Mouse (Mus musculus) left cerebral cortex, postnatal 25 days (tissue): ENCODE results near the gene Ercc6. TPM values are rescaled to one million over a fixed set of nuclear protein-coding genes. Genes with fewer than 3 reads are reported as not detected.

Experiments used
- DNase-seq, 2 experiments: peaks; one replicate each; pipeline ENCODE4 v3.0.0; 2022; ENCODE audit warnings: low spot score in 2 of 2, mixed read lengths in 1 of 2
- intact Hi-C: fragments of 180-260 bp; cut with DNase I; formaldehyde crosslinking; loops from one replicate; pipeline ENCODE4 v1.15.1; 2025
- total RNA-seq, 2 experiments: library from RNA; stranded (reverse); gene quantifications; 2 replicates each; pipeline ENCODE4 v1.2.3; 2021

Ercc6 gene
- 10 to 100 TPM; 20.1 to 23.4 TPM for total RNA-seq

DNA sequence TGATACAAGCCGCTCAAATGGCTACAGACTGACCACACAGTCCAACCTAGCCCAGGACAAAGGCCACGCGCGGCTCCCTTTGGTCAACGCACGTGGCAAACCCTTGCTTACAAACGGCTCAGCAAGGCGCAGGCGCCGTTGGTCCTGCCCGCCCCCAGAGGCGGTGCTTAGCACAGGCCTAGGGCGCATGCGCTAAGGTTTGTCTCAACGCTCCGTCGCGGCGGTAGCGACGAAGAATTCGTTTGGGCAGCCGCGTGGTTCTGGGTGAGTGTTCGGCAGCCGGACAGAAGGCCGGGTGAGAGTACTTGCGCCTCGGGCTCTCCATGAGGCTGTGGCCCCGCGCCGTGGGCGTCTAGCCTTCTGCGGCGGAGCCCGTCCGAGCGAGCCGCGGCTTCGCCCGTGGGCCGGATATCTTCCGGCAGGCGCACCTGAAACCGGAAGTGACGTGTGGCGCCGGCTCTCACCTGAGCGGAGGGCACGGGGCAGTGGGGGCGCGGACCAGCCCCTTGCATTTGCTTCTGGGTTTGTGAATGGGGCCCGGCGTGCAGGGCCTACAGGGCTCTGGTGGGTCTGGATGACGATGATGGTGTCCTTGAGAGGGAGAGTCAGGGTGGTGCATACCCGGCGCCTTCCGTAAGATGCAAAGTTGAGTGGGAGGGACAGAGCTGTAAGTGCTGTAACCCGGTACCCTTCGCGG lies at the start of gene Ercc6:
Gene Ercc6 (plus strand): TSS at position 186 of the 697 bp plus-strand sequence.
- peak; percentile 93 to 95 for DNase-seq

DNA sequence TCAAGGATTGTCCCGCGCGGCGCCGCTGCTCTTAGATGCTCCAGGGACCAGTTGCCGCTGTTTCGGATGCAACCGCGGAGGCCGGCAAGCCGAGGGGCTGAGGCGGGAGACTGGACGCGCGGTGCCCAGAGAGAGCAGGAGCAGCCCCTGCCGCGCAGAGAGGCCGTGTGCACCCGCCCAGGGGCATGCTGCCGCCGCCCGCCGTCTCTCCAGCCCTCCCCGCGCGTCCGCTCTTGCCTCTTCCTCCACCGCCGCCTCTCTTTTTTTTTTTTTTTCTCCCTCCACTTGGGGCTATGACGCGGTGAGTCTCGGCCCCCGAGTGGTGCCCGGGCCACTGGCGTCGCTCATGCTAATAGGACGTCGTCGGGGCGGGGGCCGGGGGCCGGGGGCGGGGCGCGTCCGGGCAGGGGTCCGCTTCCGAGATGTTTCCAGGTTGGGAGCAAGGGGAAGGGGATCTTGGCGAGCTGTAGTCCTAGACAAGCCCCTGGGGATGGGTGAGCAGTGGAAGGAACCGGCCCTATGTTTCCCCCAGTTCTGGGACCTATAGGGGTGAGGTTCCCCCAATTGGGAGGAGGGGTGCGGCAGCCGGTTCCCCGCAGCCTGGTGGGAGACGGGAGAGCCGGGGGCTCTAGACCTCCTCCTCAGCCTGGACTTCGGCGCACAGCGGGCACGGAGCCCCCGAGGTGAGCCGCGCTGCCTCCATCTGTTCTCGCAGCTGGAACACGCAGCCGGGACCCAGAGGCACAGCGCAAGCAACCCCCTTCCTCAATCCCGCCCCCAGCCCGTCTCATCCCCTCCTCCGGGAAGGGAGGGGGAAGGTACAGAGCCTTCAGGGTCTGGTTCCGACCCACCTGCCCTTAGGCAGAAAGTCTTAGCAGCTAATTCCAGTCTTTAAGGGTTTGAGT lies 48.5 kb upstream of the Ercc6 start, which contains the start of gene Slc18a3:
Gene Slc18a3 (minus strand): TSS at position 250 of the 905 bp plus-strand sequence.
- intact Hi-C loops, result no loop called here
- DNase-seq, result no peak

More for the DNA sequence above, at the start of gene Ercc6:
- intact Hi-C loops, result no loop called here

DNA sequence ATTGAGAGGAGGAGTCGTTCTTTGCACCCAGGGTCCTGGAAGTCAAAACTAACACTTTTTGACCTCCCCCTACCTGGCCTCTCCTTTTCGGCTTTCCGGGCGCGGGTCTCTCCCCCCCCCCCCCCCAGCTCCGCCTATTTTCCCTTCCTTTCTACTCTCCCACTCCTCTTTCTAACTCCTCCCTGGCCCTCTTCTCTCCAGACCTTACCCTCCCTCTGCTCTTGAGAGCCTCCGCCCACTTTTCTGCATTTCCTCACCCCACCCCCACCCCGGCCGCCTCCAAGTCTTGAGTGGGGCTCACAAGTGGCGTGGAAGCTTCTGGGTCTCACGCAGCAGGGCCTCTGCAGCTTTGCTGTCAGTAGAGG lies 47.8 kb upstream of the Ercc6 start:
- DNase-seq, result no peak
- intact Hi-C loops, result no loop called here

DNA sequence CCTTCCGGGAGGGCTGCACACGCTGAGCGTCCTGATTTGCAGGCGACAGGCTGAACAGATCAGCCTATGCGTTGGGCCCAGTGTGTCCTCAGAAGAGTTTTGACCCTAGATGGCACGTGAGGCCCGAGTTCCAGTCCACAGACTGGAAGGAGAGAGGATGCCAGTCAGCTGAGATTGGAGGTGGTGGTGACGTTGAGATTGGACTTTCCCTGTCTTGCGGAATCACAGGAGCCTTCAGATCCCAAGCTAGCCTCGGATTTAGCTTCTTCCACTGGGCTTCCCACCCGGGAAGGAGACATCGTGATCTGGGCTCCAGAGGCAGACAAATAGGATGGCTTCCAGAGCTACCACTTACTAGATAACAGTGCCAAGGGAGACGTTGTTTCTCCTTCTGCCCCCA lies 47.4 kb upstream of the Ercc6 start, which contains the start of gene Chat:
Gene Chat (minus strand): TSS at position 101 of the 400 bp plus-strand sequence.
- DNase-seq, result no peak
- intact Hi-C loops, result no loop called here

DNA sequence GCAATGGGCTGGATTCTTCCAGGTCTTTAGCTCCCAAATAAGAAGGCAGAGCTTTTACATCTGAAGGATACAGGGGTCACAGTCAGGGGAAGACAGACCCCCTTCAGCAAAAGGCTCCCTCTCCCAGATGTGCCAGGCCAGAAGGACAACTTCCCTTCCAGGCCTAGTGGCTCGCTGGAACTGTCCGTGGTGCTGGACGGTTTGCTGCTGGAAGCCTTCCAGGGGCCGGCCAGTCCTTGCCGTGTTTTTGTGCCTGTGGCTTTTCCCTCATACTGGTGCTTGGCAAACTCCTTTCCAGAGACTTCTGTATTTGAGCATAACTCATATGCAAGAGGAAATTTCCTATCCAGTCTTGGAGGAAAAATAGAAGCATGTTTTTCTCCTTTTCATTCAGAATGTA lies 45.7 kb upstream of the Ercc6 start:
- no peak for DNase-seq
- intact Hi-C loops, result no loop called here

DNA sequence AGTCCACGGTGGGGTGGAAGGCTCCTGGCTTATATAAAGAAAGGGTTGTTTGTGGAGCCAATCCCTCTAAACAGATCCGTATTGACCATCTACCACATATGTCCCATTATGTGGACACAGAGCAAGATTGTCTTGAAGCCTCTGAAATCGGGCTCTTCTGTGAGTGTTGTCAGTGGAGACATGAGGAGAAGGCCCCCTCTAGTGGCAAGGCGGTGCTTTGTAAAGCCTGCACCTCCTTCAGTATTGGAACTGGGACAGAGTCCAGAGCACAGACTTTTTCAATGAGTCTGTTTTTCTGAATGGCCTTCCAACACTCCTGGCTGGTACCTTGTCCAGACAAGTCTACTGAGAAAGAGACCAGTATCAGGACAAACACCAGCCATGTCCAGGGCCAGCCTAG lies 40.3 kb upstream of the Ercc6 start:
- intact Hi-C loops, result loop anchor here (2.0 to 5.0 kb wide), 2 partner anchors 161 to 244 kb away; no protein-coding TSS in a partner anchor
- DNase-seq, result peak; percentile 63 to 83

DNA sequence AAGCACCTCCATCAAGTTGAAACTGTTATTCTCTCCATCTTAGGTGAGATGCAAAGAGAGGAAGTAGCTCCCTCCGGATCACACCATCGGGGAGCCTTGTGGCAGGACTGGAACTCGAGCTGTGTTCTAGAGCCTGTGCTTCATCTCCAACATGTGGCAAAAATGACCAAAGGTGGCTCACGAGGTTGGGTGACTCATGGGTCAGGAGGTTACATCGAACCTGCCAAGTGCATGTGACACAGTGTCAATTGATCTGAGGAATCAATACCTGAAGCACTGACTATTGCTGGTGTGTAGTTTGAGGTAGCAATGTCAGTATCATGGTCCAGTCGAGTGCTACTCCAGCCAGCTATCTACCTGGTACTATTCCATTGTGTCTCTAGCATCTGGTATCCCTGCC lies 36.8 kb upstream of the Ercc6 start:
- intact Hi-C loops, result no loop called here
- no peak for DNase-seq

GRCm38 (mm10) chr14:32477581-32477980 lies 35.7 kb upstream of the Ercc6 start:
- intact Hi-C loops, result no loop called here
- no peak for DNase-seq

DNA sequence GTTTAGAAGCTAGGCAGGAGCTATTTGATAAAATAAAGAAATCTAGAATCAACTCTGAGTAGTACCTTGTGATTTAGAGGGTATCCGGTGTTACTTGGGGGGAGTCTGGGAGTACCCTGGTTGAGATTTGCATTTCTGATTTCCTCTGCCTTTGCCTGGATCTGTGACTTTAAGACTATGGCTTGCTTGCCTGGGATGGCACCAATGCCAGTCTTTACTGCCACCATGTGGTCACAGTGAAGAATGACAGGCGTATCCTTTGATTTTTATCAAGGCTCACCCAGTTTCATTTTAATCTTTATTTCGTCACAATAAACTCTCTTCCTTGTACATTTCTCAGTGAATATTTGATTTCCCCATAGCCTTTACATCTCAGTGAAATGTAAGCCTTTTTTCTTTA lies 31.3 kb upstream of the Ercc6 start:
- intact Hi-C loops, result loop anchor here (2.0 kb wide), 1 partner anchor 253 kb away; no protein-coding TSS in a partner anchor
- DNase-seq, result no peak

DNA sequence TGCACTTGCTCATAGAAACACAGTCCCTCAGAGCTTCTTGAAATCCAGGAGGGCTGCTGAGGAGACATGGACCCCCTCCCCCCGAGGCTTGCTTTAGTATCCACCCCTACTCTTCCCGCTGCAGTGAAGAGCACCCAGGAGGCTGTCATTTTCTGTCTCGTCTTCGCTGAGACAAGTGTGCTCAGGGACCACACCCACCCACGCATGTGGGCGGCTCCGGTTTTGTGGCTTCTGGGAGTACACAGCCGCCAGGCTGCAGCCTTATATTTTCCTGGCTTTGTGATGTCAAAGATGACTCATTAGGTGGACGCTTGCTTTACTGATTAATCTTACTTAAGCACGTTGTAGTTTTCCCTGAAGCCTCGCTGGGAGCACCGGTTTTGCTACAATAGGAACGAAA lies 20.8 kb upstream of the Ercc6 start:
- intact Hi-C loops, result no loop called here

DNA sequence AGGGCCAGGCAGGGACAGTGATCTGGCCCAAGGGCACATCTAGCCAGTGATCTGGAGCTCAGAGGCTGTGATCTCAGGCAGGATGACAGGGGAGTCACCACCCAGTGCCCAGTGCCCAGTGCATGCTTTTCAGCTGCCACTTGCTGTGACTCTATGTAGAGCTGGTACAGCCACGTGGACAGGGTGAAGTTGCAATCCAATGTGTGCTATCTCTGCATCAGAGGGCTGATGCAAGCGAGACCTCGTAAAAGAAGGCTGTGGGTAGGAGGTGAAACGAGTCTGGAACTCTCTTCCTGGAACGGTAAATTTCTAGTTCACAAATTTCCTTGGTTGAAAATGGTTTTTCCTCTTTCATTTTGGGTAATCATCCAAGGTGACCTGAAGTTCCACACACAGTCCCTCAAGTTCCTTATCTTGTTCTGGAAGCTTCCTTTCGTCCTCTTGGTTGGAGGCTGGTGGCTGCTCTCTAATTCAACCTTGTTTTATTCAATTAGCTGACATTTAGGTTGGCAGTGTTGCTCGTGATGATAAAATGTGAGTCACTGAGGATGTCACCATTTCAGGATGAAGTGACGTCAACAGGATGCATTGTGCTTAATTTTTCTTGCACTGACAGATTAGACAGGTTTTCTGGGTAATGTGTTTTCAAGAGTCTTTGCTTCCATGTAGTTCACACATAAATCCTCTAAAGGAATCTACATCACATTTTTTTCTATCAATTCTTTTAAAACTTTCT lies 17.0 kb upstream of the Ercc6 start:
- no peak for DNase-seq
- intact Hi-C loops, result no loop called here

More for the DNA sequence above, 20.8 kb upstream of the Ercc6 start:
- DNase-seq, result peak; percentile 29 to 68

- no peak for DNase-seq
- intact Hi-C loops, result no loop called here
Measured at GRCm38 (mm10) chr14:32501303-32501702, 12.0 kb upstream of the Ercc6 start.

DNA sequence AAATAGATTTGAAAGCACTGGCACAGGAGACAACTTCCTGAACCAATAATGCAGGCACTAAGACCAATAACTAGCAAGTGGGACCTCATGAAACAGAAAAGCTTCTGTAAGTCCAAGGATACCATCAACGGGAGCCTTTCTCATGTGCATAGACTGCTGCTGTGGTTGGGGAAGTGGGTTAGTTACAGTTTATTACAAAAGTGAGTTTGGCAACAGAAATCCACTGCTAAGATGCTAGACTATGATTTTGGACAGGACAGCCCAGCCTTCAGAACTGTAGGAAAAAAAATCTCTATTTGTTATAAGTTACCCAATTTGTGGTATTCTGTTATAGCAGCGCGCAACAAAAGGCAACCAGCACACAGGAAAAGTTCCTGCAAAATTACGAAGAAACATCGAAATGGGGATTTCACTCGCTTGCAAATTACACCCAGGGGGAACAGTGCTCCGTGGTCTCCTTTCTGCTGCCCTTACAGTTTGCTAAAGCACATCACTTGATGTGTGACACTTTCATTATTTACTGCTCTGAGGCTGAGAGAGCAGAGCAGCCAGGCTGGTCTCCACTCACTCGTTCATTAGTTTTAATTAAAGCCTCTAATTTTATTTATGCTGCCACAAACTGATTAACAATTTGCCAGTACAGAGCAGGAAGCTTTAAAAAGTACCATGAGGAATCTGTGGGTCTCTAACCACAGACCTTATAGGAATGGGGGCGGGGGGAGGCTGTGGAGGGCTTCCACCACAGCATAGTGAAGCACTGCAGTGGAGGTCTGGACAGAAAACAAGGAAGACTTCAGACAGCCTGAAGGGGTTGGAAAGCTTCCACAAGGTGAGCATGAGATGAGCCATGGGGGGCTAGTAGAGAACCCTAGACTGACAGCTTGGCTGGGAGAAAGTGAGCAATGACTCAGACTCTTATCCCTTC lies 10.3 kb upstream of the Ercc6 start:
- intact Hi-C loops, result no loop called here

GRCm38 (mm10) chr14:32503897-32504296 lies 9.4 kb upstream of the Ercc6 start:
- no peak for DNase-seq
- intact Hi-C loops, result no loop called here

More for the DNA sequence above, 10.3 kb upstream of the Ercc6 start:
- no peak for DNase-seq

- intact Hi-C loops, result no loop called here
- DNase-seq, result no peak
Measured at GRCm38 (mm10) chr14:32506329-32506728, 7.0 kb upstream of the Ercc6 start.

GRCm38 (mm10) chr14:32507216-32507615 lies 6.1 kb upstream of the Ercc6 start:
- intact Hi-C loops, result no loop called here
- DNase-seq, result no peak

DNA sequence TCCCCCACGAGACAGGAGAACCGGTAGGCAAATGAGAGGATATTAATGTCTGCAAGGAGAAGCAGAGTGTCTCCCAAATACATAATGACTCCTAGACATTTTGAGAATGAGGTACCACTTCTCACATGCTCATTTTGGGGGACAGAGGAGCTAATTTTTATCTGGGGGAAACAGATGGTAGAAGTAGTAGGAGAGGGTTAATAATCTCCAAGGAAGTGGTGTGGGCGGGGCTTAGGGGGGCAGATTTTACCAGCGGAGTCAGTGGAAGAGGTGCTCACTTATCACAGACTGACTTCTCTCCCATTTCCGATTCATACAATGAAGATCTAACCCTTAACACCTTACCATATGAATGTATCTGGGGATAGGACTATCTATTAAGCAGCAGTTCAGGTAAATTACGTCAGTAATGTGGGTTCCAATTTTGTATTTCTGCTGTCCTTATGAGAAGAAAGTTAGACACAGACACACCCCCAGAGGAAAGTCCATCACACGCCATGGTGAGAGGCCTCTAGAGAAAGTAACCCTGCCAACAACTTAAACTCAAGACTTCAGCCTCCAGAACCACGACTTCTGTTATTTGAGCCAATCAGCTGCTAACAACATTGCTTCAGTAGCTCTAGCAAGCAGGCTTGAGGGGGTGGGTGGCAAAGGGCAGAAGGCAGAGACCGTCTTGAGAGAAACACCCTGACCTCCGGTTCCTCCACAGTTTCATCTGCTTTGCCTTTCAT lies 5.1 kb upstream of the Ercc6 start:
- intact Hi-C loops, result no loop called here
- DNase-seq, result no peak

DNA sequence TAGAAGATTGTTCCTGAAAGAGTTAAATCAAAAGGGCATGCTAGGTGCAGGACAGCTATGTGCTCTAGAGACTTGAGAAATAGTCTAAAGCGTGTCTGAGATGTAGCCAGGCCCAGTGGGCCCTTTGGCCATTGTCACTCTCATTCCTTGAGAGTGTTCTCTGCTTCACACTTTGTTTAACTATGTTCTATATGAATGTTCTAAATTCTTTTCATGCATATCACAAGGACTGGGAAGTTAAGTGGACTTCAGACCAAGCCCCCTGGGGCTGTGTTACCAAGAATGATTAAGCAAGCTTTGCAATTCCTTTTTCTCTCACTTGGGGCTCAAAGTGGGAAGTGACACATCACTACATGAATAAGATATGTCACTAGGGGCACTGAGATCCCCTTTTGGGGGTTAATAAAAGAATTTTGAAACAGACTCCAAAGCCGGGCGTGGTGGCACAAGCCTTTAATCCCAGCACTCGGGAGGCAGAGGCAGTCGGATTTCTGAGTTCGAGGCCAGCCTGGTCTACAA lies 3.8 kb upstream of the Ercc6 start:
- DNase-seq, result no peak
- intact Hi-C loops, result no loop called here
